Mouse (Mus musculus) lung, adult 2 months (tissue): ENCODE measurements around the gene Prrt1. TPM values are rescaled to one million over a fixed set of nuclear protein-coding genes. Genes with fewer than 3 reads are reported as not detected.

Experiments
- DNase-seq: peaks from one replicate; pipeline ENCODE4 v3.0.0; 2022
- H3K4me1 ChIP-seq: fragments of 200-500 bp; 2 replicates; pipeline ENCODE4 v1.6.1; 2011; ENCODE audit warnings: low read length; ENCODE audit not compliant: control insufficient read depth, insufficient read depth
- H3K4me3 ChIP-seq: fragments of 200-500 bp; replicated peaks from 2 replicates; pipeline ENCODE3; 2011; ENCODE audit warnings: low read depth, mild to moderate bottlenecking, control low read depth, low read length; ENCODE audit errors: extremely low read depth
- CTCF ChIP-seq: fragments of 200-500 bp; IDR thresholded peaks from 2 replicates; pipeline ENCODE4 v1.5.1; 2011; ENCODE audit warnings: mild to moderate bottlenecking, low read length, control low read depth; ENCODE audit not compliant: insufficient read depth
- POLR2A ChIP-seq: fragments of 200-500 bp; IDR thresholded peaks from 2 replicates; pipeline ENCODE4 v1.6.1; 2011; ENCODE audit warnings: low read depth, mild to moderate bottlenecking, control low read depth, low read length, borderline replicate concordance; ENCODE audit errors: extremely low read depth
- WGBS: fragments of 180-500 bp; shearing (Covaris S2); methylation state at CpG from one replicate; pipeline ENCODE4 v1.1.7; 2018; 5-methylcytosine and 5-hydroxymethylcytosine counted together
- polyA plus RNA-seq: library from polyadenylated mRNA; depleted of rRNA; stranded (reverse); fragments of >200 nt; gene quantifications from 2 replicates; pipeline ENCODE4 v1.2.3, GENCODE M21; 2012

Prrt1 gene
- polyA plus RNA-seq, 1 experiment, result 5.2 TPM

DNA sequence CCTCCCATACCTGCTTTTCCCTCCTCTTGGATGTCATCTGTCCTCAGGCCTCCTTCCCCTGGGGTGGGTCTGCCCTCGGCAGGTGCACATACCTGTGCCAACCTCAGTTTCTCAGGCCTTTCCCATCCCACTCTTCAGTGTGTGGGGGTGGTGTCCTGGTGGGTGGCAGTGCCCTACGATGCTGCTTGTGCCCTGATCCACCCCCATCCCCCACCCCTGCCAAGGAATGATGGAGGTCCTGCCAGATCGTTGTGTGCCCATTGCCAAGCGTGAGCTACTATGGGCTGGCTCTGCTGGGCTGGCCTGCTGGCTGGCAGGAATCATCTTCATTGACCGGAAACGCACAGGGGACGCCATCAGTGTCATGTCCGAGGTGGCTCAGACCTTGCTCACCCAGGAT is 18.3 kb upstream of the Prrt1 start:
- Histone ChIP-seq H3K4me1 (peaks cover 6% of the 10 kb centered on the region; the same call in 1 of the 2 replicates), H3K4me3 (no peak overlapping the region)
- no peak for DNase-seq
- WGBS, result 90% methylated on average over 8 of the region's 8 CpGs
- TF ChIP-seq POLR2A (no peak), CTCF (no peak)

DNA sequence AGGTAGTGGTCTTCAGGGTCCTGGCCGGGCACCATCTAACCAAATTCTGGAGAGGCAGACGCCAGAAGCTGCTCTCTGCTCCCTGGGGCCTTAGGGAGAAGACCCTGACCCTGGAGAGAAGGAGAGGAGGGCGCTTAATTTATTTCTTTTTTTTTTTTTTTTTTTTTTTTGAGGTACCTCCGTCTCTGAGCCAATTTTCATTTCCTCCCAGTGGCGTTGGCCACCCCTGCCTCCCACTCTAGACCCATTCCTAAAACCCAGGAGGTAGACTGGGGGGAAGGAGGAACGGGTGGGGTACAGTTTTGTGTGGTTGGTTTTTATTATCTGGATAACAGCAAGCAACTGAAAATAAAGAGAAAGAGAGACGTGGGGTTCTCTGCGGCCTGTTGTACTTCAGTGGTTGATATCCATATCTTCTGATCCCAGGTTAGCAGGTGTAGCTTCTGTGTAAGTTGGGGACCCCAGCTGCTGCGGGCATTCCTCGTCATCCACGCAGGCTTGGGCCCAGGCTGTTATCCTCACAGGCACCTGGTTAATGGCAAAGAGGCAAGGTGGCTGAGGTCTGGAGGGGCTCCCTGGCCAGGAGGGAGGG is 16.2 kb upstream of the Prrt1 start:
- Histone ChIP-seq H3K4me3 (no peak overlapping the region), H3K4me1 (no peaks in the 10 kb centered on the region)
- TF ChIP-seq POLR2A, result no peak
- TF ChIP-seq CTCF, result no peak
- WGBS, result 75% methylated on average over 10 of the region's 11 CpGs
- no peak for DNase-seq

DNA sequence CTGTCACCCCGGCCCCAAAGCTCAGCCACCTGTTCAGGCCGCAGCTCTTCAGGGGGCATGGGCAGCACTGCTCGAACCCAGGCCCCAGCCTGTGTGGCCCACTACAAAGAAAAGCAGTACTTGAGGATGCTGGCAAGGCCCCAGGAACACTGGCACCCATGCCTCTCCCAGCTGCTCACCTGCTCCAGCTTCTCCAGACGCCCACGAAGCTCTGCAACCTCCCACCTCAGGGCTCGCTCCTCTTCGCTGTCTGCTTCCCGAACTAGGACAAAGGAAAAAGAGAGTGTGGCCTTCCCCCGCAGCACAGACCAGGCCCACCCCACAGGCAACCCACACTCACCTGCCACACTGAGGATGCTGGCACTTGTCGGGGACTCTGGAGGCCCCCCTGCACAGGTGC is 15.5 kb upstream of the Prrt1 start:
- TF ChIP-seq CTCF (no peak), POLR2A (no peak)
- Histone ChIP-seq H3K4me1 (no peaks in the 10 kb centered on the region), H3K4me3 (no peak overlapping the region)
- DNase-seq, result no peak
- 94% methylated on average over 10 of the region's 10 CpGs for WGBS

DNA sequence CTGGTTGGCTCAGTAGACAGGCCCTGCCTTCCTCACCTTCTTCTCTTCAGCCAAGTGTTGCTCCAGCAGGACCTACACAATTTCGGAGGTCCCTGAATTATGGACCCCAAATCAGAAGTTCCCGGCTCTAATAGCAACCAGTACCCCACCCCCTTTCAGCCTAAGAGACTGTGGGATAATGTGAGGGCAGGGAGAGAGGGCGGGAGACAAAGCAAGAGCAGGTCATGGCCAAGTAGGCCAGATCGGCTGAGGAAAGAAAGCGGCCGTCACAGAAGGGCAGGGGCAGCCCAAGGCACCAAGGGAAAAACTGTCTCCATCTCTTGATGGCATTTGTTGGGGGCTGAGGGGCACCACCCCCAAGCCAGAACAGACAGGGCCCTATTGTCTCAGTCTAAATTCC is 13.5 kb upstream of the Prrt1 start, which contains the start of gene Egfl8:
Gene Egfl8, minus strand, starts transcription at position 101 of the 400 bp plus-strand sequence.
- no peak within 1 kb of the TSS for H3K4me3 ChIP-seq
- no peak for DNase-seq
- no peaks in the 10 kb centered on the region for H3K4me1 ChIP-seq
- 64% methylated on average over 6 of the region's 6 CpGs for WGBS
- TF ChIP-seq CTCF (no peak), POLR2A (no peak)

DNA sequence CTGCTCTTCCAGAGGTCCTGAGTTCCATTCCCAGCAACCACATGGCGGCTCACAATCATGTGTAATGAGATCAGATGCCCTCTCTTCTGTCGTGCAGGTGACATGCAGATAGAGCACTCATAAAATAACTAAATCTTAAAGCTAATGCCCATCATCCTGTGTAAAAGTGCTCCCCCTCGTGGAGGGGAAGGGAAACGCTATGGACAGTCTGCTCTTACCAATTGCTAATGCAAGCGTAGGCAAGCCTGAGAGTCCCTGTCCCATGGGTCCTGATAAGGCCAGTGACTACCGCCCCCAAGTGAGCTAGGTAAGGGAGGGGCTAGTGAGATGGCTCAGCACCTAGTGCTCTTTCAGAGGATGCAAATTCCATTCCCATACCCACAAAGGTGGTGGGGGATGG is 10.3 kb upstream of the Prrt1 start:
- Histone ChIP-seq H3K4me1 (no peaks in the 10 kb centered on the region), H3K4me3 (no peak overlapping the region)
- DNase-seq, result peak; percentile 76
- WGBS, result 9% methylated on average over 6 of the region's 6 CpGs
- TF ChIP-seq POLR2A (no peak), CTCF (peak; percentile 86)

DNA sequence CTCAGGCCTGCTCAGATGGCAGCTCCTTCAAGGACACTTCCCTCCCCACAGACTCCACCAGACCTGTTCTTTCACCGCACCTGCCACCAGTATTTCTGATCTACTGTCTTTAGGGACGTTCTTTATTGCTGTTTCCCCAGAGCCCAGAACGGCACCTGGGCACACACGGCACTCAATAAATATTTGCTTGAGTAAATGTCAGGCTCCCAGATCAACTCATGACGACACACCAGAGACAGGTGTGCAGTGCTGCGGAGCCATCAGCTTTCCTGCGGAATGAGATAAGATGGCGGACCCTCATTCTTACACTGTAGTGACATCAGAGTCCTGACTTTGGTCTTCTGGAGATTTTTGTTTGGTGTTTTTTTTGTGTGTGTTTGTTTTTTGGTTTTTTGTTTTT is 8.3 kb upstream of the Prrt1 start:
- no peak for DNase-seq
- 81% methylated on average over 8 of the region's 8 CpGs for WGBS
- Histone ChIP-seq H3K4me3 (no peak overlapping the region), H3K4me1 (no peaks in the 10 kb centered on the region; the same call in 1 of the 2 replicates)
- no peak for TF ChIP-seq CTCF
- no peak for TF ChIP-seq POLR2A

DNA sequence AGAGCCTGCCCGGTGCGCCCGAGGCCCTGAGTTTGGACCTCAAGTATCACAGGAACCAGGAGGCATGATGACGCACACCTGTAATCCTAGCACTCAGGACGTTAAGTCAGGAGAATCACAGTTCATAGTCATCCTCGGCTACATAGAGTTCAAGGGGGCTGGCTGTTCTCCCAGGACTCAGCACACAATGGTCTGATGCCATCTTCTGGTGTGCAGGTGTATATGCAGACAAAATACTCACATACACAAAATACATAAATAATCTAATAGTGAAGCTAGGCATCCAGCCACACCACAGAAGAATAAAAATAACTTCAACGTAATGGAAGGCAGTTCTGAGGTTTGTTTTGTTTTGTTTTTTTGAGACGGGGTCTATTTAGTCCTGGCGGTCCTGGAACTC is 6.2 kb upstream of the Prrt1 start:
- WGBS, result 81% methylated on average over 9 of the region's 9 CpGs
- no peak for TF ChIP-seq CTCF
- TF ChIP-seq POLR2A, result no peak
- Histone ChIP-seq H3K4me1 (peaks cover 6% of the 10 kb centered on the region), H3K4me3 (no peak overlapping the region)
- DNase-seq, result no peak

DNA sequence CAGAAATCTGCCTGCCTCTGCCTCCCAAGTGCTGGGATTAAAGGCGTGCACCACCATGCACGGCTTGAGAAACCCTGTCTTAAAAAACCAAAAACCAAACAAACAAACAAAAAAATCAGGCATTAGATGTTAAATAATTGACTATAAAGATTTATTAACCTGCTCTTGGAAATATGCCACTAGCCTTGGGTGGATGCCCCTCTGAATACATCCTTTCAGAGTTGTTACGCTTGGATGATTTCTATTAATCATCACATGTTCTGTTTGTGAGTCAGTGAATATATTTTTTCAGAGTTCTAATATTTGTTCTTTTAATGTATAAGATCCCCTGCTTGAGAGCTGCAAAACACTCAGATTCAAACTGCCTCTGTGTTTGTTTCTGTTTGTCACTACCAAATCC is 4.4 kb upstream of the Prrt1 start:
- H3K4me1 ChIP-seq, result peaks cover 6% of the 10 kb centered on the region
- WGBS, result 88% methylated on average over 3 of the region's 3 CpGs
- no peak overlapping the region for H3K4me3 ChIP-seq
- DNase-seq, result no peak
- no peak for TF ChIP-seq CTCF
- no peak for TF ChIP-seq POLR2A

DNA sequence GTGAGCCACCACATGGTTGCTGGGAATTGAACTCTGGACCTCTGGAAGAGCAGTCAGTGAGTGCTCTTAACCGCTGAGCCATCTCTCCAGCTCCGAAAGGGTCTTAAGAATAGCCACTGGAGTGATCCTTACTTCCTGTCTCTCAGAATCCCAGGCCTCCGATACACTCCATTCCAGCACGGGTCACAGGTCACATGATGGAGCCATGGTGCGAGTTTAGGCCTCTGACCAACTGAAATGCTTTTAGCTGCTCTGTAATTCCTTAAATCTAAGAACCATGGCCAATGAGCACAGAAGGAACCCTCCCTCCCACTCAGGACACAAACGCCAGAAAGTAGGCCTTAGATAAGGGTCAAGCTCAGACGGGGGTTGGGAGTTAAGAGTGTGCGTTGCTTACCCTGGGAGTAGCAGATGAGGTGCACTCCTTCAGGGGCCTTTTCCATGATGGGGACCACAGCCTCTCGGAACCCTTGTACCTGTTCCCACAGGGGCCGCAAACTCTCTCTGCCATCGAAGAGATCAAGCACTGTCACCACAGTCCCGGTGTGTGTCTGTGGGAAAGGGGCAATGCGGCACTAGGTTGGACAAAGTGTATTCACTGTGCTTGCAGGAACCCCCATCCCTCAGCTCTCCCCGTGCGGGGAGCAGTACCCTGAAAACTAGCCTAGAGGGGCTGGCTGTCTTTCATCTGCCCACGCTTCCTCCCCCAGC is 3.1 kb upstream of the Prrt1 start:
- peaks cover 9% of the 10 kb centered on the region for H3K4me1 ChIP-seq
- H3K4me3 ChIP-seq, result peak overlapping the region; percentile 83
- 55% methylated on average over 16 of the region's 16 CpGs for WGBS
- no peak for DNase-seq
- TF ChIP-seq POLR2A, result no peak

DNA sequence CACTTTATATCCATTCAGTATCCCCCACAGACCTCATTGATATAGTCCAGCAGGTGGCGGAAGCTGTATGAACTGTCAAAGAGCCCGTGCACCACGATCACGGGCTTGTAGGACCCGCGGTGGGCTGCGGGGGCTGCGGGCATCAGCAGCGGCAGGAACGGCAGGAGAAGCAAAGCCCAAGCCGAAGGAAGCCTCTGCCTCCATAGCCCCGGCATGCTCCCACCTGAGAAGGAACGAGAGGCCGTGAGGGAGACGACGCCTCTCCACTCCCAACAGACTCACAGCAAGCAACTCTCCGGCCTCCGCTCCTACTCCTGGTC is 2.6 kb upstream of the Prrt1 start:
- under 1% methylated on average over 18 of the region's 18 CpGs for WGBS
- no peak for DNase-seq

More for the DNA sequence above, 2.6 kb upstream of the Prrt1 start:
- peaks cover 14% of the 10 kb centered on the region for H3K4me1 ChIP-seq
- no peak for TF ChIP-seq CTCF
- TF ChIP-seq POLR2A, result no peak
- peak overlapping the region; percentile 83 for H3K4me3 ChIP-seq
